Mouse (Mus musculus) MEL (cell line): ENCODE results near the gene Gm28047. TPM values are rescaled to one million over a fixed set of nuclear protein-coding genes. Genes with fewer than 3 reads are reported as not detected.

Source experiments
- DNase-seq: peaks from one replicate; pipeline ENCODE4 v3.0.0; 2011; ENCODE audit warnings: low read depth, low spot score
- H3K27ac ChIP-seq: 2 replicates; pipeline ENCODE4 v1.5.1; 2012; ENCODE audit warnings: low read depth, mild to moderate bottlenecking, control low read depth, low read length, moderate library complexity; ENCODE audit not compliant: control insufficient read depth
- H3K27me3 ChIP-seq, 2 experiments: fragments of 150-350 bp in 1 of 2; sonication (generic) in 1 of 2; 2 replicates each; pipeline ENCODE4 v1.6.1; 2012; ENCODE audit warnings: low read length in 2 of 2, mild to moderate bottlenecking in 2 of 2, improper control_type of control experiment in 1 of 2, moderate library complexity in 1 of 2; ENCODE audit not compliant: insufficient read depth in 2 of 2, control insufficient read depth in 1 of 2
- H3K36me3 ChIP-seq, 2 experiments: 2 replicates each; pipeline ENCODE4 v1.6.1; 2012 to 2014; ENCODE audit warnings: low read length in 2 of 2, improper control_type of control experiment in 1 of 2, inconsistent platforms in 1 of 2, mild to moderate bottlenecking in 1 of 2; ENCODE audit not compliant: insufficient read depth in 2 of 2, control insufficient read depth in 1 of 2
- H3K4me1 ChIP-seq, 2 experiments: fragments of 150-350 bp in 1 of 2; sonication (generic) in 1 of 2; 2 replicates each; pipeline ENCODE4 v1.6.1; 2012; ENCODE audit warnings: low read length in 2 of 2, improper control_type of control experiment in 1 of 2, mild to moderate bottlenecking in 1 of 2; ENCODE audit not compliant: insufficient read depth in 2 of 2, control insufficient read depth in 1 of 2
- H3K4me3 ChIP-seq, 2 experiments: fragments of 150-350 bp in 1 of 2; sonication (generic) in 1 of 2; 2 replicates each; pipeline ENCODE4 v1.5.1; 2012; ENCODE audit warnings: low read depth in 2 of 2, low read length in 2 of 2, mild to moderate bottlenecking in 2 of 2, moderate library complexity in 2 of 2, control low read depth in 1 of 2, improper control_type of control experiment in 1 of 2; ENCODE audit not compliant: control insufficient read depth in 1 of 2, insufficient read depth in 1 of 2
- H3K79me2 ChIP-seq: 2 replicates; pipeline ENCODE4 v1.6.1; 2012; ENCODE audit warnings: mild to moderate bottlenecking, low read length, moderate library complexity; ENCODE audit not compliant: control insufficient read depth, poor library complexity, insufficient read depth
- H3K9ac ChIP-seq: 2 replicates; pipeline ENCODE4 v1.6.1; 2012; ENCODE audit warnings: low read depth, mild to moderate bottlenecking, control low read depth, low read length, moderate library complexity; ENCODE audit not compliant: control insufficient read depth, poor library complexity, severe bottlenecking
- H3K9me3 ChIP-seq: fragments of 150-350 bp; sonication (generic); replicated peaks from 2 replicates; pipeline ENCODE4 v1.6.1; 2012; ENCODE audit warnings: mild to moderate bottlenecking, low read length, improper control_type of control experiment, moderate library complexity; ENCODE audit not compliant: insufficient read depth
- CHD2 ChIP-seq: IDR thresholded peaks from 2 replicates; pipeline ENCODE4 v1.6.1; 2011; ENCODE audit warnings: low read length, improper control_type of control experiment
- CTCF ChIP-seq, 3 experiments: IDR thresholded peaks in 2 of 3; conservative IDR thresholded peaks in 1 of 3; 2 replicates each; pipeline ENCODE4 v1.5.1; 2011 to 2012; ENCODE audit warnings: low read length in 3 of 3, low read depth in 2 of 3, mild to moderate bottlenecking in 2 of 3, improper control_type of control experiment in 1 of 3, inconsistent platforms in 1 of 3, mixed read lengths in 1 of 3, moderate library complexity in 1 of 3; ENCODE audit not compliant: control insufficient read depth in 1 of 3, insufficient read depth in 1 of 3, poor library complexity in 1 of 3, severe bottlenecking in 1 of 3
- E2F4 ChIP-seq: IDR thresholded peaks from 2 replicates; pipeline ENCODE4 v1.6.1; 2011; ENCODE audit warnings: low read depth, low read length, improper control_type of control experiment, borderline replicate concordance
- HCFC1 ChIP-seq: IDR thresholded peaks from 2 replicates; pipeline ENCODE4 v1.6.1; 2012; ENCODE audit warnings: low read depth, mild to moderate bottlenecking, inconsistent platforms, low read length, improper control_type of control experiment, moderate library complexity
- JUND ChIP-seq: IDR thresholded peaks from 2 replicates; pipeline ENCODE4 v1.6.1; 2011; ENCODE audit warnings: low read depth, mild to moderate bottlenecking, improper control_type of control experiment, low read length
- KAT2A ChIP-seq: conservative IDR thresholded peaks from 2 replicates; pipeline ENCODE4 v1.6.1; 2012; ENCODE audit warnings: low read depth, low read length, improper control_type of control experiment, inconsistent platforms
- MAFK ChIP-seq: IDR thresholded peaks from 2 replicates; pipeline ENCODE4 v1.6.1; 2011; ENCODE audit warnings: low read depth, mild to moderate bottlenecking, low read length, improper control_type of control experiment, borderline replicate concordance
- MAX ChIP-seq: IDR thresholded peaks from 2 replicates; pipeline ENCODE4 v1.6.1; 2011; ENCODE audit warnings: low read length, improper control_type of control experiment
- MAZ ChIP-seq: IDR thresholded peaks from 2 replicates; pipeline ENCODE4 v1.6.1; 2012; ENCODE audit warnings: low read depth, mild to moderate bottlenecking, inconsistent platforms, low read length, improper control_type of control experiment
- MEF2A ChIP-seq: IDR thresholded peaks from 2 replicates; pipeline ENCODE4 v1.6.1; 2014; ENCODE audit warnings: low read depth, mild to moderate bottlenecking, inconsistent platforms, low read length, improper control_type of control experiment; ENCODE audit not compliant: poor library complexity, insufficient replicate concordance, severe bottlenecking; ENCODE audit errors: extremely low read depth
- MXI1 ChIP-seq: IDR thresholded peaks from 2 replicates; pipeline ENCODE4 v1.6.1; 2011; ENCODE audit warnings: mild to moderate bottlenecking, low read depth, low read length, improper control_type of control experiment
- MYB ChIP-seq: IDR thresholded peaks from 2 replicates; pipeline ENCODE4 v1.6.1; 2011; ENCODE audit warnings: mild to moderate bottlenecking, low read depth, low read length, improper control_type of control experiment
- NELFE ChIP-seq: IDR thresholded peaks from 2 replicates; pipeline ENCODE4 v1.6.1; 2011; ENCODE audit warnings: low read depth, low read length, improper control_type of control experiment
- POLR2A ChIP-seq, 2 experiments: IDR thresholded peaks; 2 replicates each; pipeline ENCODE4 v1.6.1; 2011 to 2012; ENCODE audit warnings: low read length in 2 of 2, mild to moderate bottlenecking in 2 of 2, control low read depth in 1 of 2, improper control_type of control experiment in 1 of 2, low read depth in 1 of 2, moderate library complexity in 1 of 2; ENCODE audit not compliant: control insufficient read depth in 1 of 2, insufficient read depth in 1 of 2, poor library complexity in 1 of 2
- POLR2AphosphoS2 ChIP-seq: IDR thresholded peaks from 2 replicates; pipeline ENCODE4 v1.6.1; 2011; ENCODE audit warnings: low read length, improper control_type of control experiment
- POLR2AphosphoS5 ChIP-seq: IDR thresholded peaks from 2 replicates; pipeline ENCODE4 v1.6.1; 2012; ENCODE audit warnings: low read depth, borderline replicate concordance, mild to moderate bottlenecking, inconsistent platforms, low read length, moderate library complexity, mixed read lengths
- RAD21 ChIP-seq: IDR thresholded peaks from 2 replicates; pipeline ENCODE4 v1.6.1; 2011; ENCODE audit warnings: mild to moderate bottlenecking, low read depth, low read length, improper control_type of control experiment
- RCOR1 ChIP-seq: IDR thresholded peaks from 2 replicates; pipeline ENCODE4 v1.6.1; 2012; ENCODE audit warnings: low read depth, mild to moderate bottlenecking, inconsistent platforms, low read length, improper control_type of control experiment
- SIN3A ChIP-seq: IDR thresholded peaks from 2 replicates; pipeline ENCODE4 v1.6.1; 2012; ENCODE audit warnings: low read length, improper control_type of control experiment, inconsistent platforms
- SMC3 ChIP-seq: IDR thresholded peaks from 2 replicates; pipeline ENCODE4 v1.6.1; 2011; ENCODE audit warnings: low read depth, low read length, improper control_type of control experiment
- TBP ChIP-seq: IDR thresholded peaks from 2 replicates; pipeline ENCODE4 v1.8.0; 2011; ENCODE audit warnings: low read depth, low read length, improper control_type of control experiment
- USF2 ChIP-seq, 2 experiments: IDR thresholded peaks; 2 replicates each; pipeline ENCODE4 v1.6.1; 2011 to 2012; ENCODE audit warnings: improper control_type of control experiment in 2 of 2, low read length in 2 of 2, borderline replicate concordance in 1 of 2, inconsistent platforms in 1 of 2, low read depth in 1 of 2, mild to moderate bottlenecking in 1 of 2; ENCODE audit not compliant: insufficient read depth in 1 of 2
- ZKSCAN1 ChIP-seq: IDR thresholded peaks from 2 replicates; pipeline ENCODE4 v1.6.1; 2012; ENCODE audit warnings: low read depth, mild to moderate bottlenecking, inconsistent platforms, low read length, improper control_type of control experiment, moderate library complexity
- ZNF384 ChIP-seq: IDR thresholded peaks from 2 replicates; pipeline ENCODE4 v1.6.1; 2012; ENCODE audit warnings: low read depth, mild to moderate bottlenecking, inconsistent platforms, low read length, improper control_type of control experiment
- polyA plus RNA-seq, 2 experiments: library from polyadenylated mRNA; stranded (reverse) in 1 of 2; unstranded in 1 of 2; fragments of >175 nt in 1 of 2; fragments of >200 nt in 1 of 2; gene quantifications; 2 replicates each; pipeline versions ENCODE4 v1.2.1 to v1.2.4; 2012; ENCODE audit warnings: low replicate concordance in 2 of 2, low read depth in 1 of 2; ENCODE audit not compliant: insufficient read length in 2 of 2, insufficient read depth in 1 of 2, missing spikeins in 1 of 2
- total RNA-seq: library from RNA; depleted of rRNA; stranded (reverse); fragments of 300-350 nt; gene quantifications from 2 replicates; pipeline ENCODE4 v1.2.3, GENCODE M21; 2012

The Gm28047 gene
- total and polyA plus RNA-seq, 3 experiments = 0.52 TPM; not detected in 2

GRCm38 (mm10) chr15:102512010-102512409, 112.9 kb downstream of the Gm28047 start:
- Histone ChIP-seq H3K9me3 (no peaks in the 10 kb centered on the region), H3K4me1 (peaks cover 0 to 22% of the 10 kb centered on the region in 2 experiments; a peak in 2 of 4 replicates), H3K4me3 (no peak overlapping the region), H3K79me2 (no peaks in the 10 kb centered on the region), H3K27me3 (no peaks in the 10 kb centered on the region), H3K27ac (no peak overlapping the region), H3K36me3 (peaks cover 0 to 3% of the 10 kb centered on the region in 2 experiments; a peak in 2 of 4 replicates), H3K9ac (no peak overlapping the region)
- TF ChIP-seq MAX (no peak), MYB (no peak), RAD21 (no peak), HCFC1 (no peak), E2F4 (no peak), USF2 (IDR thresholded peaks at IDR 0.05; ENCODE audit: borderline replicate concordance in 1 of 2, insufficient read depth in 1 of 2, low read depth in 1 of 2, low read length in 2 of 2) (no peak), MEF2A (no peak)
- no peak for DNase-seq

- no peaks in the 10 kb centered on the region for H3K9me3 ChIP-seq
- H3K79me2 ChIP-seq = no peaks in the 10 kb centered on the region
- H3K27me3 ChIP-seq = no peaks in the 10 kb centered on the region
- H3K9ac ChIP-seq = no peak overlapping the region
- H3K4me3 ChIP-seq = no peak overlapping the region
- H3K4me1 ChIP-seq = peaks cover 0 to 20% of the 10 kb centered on the region in 2 experiments; a peak in 2 of 4 replicates
- TF ChIP-seq NELFE = peak; percentile 21; the same call in 1 of the 2 replicates
- TF ChIP-seq SIN3A = no peak
- no peak for TF ChIP-seq POLR2AphosphoS2
- no peak for DNase-seq
- no peak overlapping the region for H3K27ac ChIP-seq
- peaks cover 0 to 3% of the 10 kb centered on the region in 2 experiments; a peak in 2 of 4 replicates for H3K36me3 ChIP-seq
These were observed 113.5 kb downstream of the Gm28047 start for GRCm38 (mm10) chr15:102511285-102511833.

- H3K9ac ChIP-seq = peak overlapping the region; percentile 50
- H3K36me3 ChIP-seq = peaks cover 0 to 8% of the 10 kb centered on the region in 2 experiments; a peak in 2 of 4 replicates
- H3K9me3 ChIP-seq = no peaks in the 10 kb centered on the region
- peak overlapping the region; percentile 48 to 57 for H3K4me3 ChIP-seq
- H3K4me1 ChIP-seq = peaks cover 5 to 19% of the 10 kb centered on the region in 2 experiments
- no peaks in the 10 kb centered on the region for H3K27me3 ChIP-seq
- no peaks in the 10 kb centered on the region for H3K79me2 ChIP-seq
- H3K27ac ChIP-seq = no peak overlapping the region
- peak; percentile 86 for DNase-seq
- TF ChIP-seq RCOR1 (no peak), POLR2A (IDR thresholded peaks at IDR 0.05; ENCODE audit: control insufficient read depth in 1 of 2, insufficient read depth in 1 of 2, low read depth in 1 of 2, low read length in 2 of 2, poor library complexity in 1 of 2) (peak in 1 of 2 experiments; percentile 39; a peak in 1 of 4 replicates), SMC3 (no peak), ZKSCAN1 (no peak), MXI1 (peak; percentile 49; the same call in 1 of the 2 replicates), JUND (no peak), CTCF (IDR thresholded peaks at IDR 0.05 in 2 of 3, conservative IDR thresholded peaks at IDR 0.05 in 1 of 3; ENCODE audit: control insufficient read depth in 1 of 3, insufficient read depth in 1 of 3, low read depth in 2 of 3, low read length in 3 of 3, poor library complexity in 1 of 3, severe bottlenecking in 1 of 3) (no peak), CHD2 (no peak; the same call in 1 of the 2 replicates), POLR2AphosphoS5 (no peak), ZNF384 (no peak), KAT2A (no peak), NELFE (0 out of 2 replicates have a peak, but pooled peaks have one; percentile 22), MAZ (peak; percentile 52; the same call in 1 of the 2 replicates), MEF2A (no peak), TBP (peak; percentile 42; the same call in 1 of the 2 replicates), MAFK (no peak), USF2 (IDR thresholded peaks at IDR 0.05; ENCODE audit: borderline replicate concordance in 1 of 2, insufficient read depth in 1 of 2, low read depth in 1 of 2, low read length in 2 of 2) (peak; percentile 60 to 83)
These were observed 114.1 kb downstream of the Gm28047 start for GRCm38 (mm10) chr15:102510590-102511284.
